Mouse (Mus musculus) embryo, embryonic 11.5 days (tissue): Measurements from ENCODE around the gene Bicd2.

Experiments
- DNase-seq: peaks from one replicate; pipeline ENCODE4 v3.0.0-alpha.2; 2012; ENCODE audit warnings: low read depth, low spot score

Gene Bicd2

DNA sequence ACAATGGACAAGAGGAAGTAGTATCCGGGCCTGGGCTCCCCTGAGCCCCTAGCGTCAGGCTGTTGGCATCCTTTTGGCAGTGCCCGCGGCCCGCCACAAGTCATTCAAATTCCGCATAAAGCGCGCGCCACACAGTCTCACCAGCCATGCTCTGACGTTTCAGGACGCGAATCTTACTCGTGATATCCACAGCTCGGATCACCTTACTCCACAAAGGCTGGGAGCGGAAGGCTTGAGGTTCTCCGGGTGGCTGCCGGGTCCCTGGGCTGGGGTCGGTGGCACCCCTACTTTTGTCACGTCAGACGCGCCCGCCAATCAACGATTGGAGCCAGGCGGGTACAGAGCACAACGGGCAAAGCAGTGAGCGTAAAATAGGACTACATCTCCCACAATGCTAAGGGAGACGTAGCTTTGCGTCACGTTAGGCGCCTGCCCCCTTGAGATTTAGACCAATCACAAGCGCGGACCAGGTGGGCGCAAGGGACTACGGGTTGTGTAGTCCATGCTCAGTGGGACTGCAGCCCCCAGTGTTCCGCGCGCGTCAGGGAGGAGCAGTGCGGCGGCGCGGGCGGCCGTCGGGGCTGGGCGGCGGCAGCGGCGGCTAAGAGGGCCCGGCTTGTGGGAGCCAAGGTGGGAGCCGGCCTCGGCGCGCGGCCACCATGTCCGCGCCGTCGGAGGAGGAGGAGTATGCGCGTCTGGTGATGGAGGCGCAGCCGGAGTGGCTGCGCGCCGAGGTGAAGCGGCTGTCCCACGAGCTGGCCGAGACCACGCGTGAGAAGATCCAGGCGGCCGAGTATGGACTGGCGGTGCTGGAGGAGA lies at the start of gene Bicd2:
Gene Bicd2, plus strand, starts transcription at position 574 of the 819 bp plus-strand sequence.
- peak; percentile 95 for DNase-seq

DNA sequence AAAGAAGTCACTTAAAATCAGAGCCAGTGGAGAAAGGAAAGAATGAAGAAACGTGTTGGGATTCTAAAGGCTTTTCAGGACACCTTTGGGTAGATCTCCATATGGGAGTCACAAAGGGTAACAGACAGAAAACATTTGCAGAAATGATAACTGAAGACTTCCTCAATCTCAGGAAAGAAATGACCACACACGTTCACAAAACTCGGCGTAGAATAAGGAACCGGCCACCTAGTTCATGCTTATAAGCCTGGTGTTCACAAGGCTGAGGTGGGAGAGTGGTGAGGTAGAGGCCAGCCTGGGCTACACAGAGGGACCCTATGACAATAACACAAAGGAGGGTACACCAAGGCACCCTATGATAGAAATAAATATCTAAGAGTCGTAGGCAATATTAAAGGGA lies 49.4 kb upstream of the Bicd2 start:
- no peak for DNase-seq

DNA sequence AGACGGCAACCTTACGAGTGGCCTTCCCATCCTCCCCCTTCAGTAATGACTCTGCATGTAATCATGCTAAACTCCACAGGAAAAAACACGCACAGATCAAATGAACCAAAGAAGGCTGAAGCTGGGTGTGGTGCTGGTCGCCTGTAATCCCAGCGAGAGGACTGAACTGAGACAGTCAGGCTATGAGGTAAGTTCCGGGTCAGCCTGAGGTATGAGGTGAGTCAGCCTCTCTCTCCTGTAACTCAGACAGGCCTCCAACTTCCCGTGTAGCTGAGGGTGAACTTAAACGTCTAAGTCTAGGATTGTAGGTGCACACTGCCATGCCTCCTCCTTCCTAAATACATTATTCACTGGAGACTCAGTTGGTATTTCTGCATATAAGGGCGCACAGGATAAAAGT lies 47.3 kb upstream of the Bicd2 start:
- DNase-seq: no peak

- no peak for DNase-seq
Measured at GRCm38 (mm10) chr13:49296270-49296669, 45.1 kb upstream of the Bicd2 start.

DNA sequence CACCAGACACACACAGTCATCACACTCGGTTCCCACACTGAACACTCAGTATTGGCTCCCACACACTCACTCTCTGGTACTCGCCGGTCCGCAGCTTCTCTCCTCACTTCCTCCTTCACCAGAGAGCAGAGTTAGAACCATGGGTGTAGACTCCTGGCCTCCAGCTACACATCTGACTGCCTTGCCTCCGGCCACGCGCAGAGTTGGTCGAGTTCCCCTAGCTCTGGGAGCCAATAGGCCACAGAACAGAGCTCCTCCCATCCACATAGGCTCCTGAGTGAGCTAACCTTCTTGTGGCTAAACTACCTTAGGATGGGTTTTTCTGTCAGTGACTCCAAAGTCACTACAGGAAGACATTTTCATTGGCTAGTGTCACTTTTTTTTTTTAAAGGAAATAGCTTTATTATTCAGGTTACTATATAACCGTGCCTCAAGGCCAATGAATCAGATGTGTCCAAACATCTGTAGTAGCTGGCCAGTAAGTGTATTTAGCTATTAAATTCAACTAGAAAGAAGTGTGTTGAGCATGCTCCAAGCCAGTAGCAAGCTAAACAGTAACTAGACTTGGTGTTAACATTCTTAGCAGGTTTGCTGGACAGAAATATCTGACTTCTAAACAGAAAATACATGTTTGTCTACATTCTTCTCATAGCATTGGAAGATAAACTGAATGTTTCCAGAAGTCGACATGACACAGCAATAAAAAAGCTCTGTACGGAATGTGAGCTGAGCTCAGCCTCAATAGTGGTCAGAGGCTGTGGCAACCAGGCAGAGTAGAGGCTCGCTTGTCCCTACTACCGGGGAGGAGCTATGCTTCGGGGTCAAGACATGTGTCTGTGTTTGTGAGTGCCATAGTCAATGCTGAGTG lies 42.6 kb upstream of the Bicd2 start:
- DNase-seq: no peak

- DNase-seq: no peak
Measured at GRCm38 (mm10) chr13:49300771-49301170, 40.6 kb upstream of the Bicd2 start.

DNA sequence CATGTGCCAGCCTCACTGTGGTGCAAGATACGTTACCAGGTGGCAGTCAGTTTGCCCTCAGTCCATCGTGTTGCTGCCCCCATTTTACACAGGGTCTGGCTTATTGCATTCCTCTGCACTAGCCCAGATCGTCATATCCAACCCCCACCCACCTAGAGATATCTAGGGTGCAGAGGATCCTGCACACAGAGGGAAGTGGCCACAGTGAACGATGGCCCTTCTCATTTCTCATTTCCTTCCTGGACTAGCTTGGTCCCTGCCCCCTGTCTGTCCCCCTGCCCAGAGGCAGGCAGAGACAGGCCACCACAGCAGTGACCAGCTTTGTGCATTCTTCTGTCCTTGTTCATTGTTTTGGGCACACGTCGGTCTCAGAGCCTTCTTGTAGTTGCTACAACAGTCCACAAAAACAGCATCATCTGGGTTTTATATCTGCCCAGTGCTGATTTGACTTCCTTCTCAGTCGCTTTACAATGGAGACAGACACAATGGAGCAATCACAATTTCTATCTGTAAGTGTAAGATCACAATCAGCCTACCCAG lies 34.5 kb upstream of the Bicd2 start:
- no peak for DNase-seq

- no peak for DNase-seq
Measured at GRCm38 (mm10) chr13:49307311-49307969, 33.9 kb upstream of the Bicd2 start.

GRCm38 (mm10) chr13:49308206-49308605 lies 33.2 kb upstream of the Bicd2 start:
- no peak for DNase-seq

- DNase-seq: no peak
Measured at GRCm38 (mm10) chr13:49308861-49309403, 32.5 kb upstream of the Bicd2 start.

GRCm38 (mm10) chr13:49309501-49309900 lies 31.9 kb upstream of the Bicd2 start:
- no peak for DNase-seq

GRCm38 (mm10) chr13:49311642-49312041 lies 29.7 kb upstream of the Bicd2 start:
- DNase-seq: no peak

DNA sequence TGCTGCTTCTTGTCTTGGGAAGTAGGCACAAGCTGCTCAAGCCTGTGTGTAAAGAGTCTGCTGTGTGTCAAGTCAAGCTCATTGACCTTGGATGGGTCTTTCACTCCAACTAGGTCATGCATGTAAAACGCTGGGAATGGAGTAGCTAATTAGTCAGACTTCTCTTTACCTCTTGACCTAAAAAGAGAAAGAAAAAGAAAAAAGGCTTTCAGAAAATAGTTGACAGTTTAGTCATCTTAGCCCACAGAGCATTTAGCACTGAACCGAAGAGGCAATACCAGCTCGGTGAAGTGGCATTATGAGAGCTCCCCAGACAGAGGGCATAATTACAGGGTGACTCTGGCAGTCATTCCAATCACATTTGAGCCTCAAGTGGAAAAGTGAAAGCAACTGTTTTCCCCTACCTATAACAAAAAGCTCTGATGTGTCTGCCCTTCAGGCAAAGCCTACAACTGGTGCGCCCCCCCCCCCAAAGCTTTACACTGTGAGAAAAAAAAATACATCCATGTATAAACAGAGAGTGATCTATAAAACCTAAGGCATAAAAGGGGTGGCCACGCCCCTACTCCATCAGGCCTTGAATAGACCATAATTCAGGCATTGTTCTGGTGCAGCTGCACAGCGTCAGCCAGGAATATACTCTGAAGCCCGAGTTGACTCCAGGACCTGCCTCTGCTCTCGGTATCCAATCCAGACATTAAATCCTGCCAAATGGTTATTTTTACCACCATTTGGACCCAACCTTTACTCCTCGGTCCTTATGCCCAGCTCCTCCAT lies 24.8 kb upstream of the Bicd2 start:
- DNase-seq: no peak

- no peak for DNase-seq
Measured at GRCm38 (mm10) chr13:49317508-49317907, 23.9 kb upstream of the Bicd2 start.

GRCm38 (mm10) chr13:49317914-49318313 lies 23.5 kb upstream of the Bicd2 start:
- DNase-seq: no peak

- no peak for DNase-seq
Measured at GRCm38 (mm10) chr13:49320040-49320439, 21.3 kb upstream of the Bicd2 start, which contains the start of gene Fgd3. Fgd3 (minus strand) TSS chr13:49320311.

- DNase-seq: no peak
Measured at GRCm38 (mm10) chr13:49320514-49320913, 20.9 kb upstream of the Bicd2 start.

GRCm38 (mm10) chr13:49321452-49321851 lies 19.9 kb upstream of the Bicd2 start:
- no peak for DNase-seq

DNA sequence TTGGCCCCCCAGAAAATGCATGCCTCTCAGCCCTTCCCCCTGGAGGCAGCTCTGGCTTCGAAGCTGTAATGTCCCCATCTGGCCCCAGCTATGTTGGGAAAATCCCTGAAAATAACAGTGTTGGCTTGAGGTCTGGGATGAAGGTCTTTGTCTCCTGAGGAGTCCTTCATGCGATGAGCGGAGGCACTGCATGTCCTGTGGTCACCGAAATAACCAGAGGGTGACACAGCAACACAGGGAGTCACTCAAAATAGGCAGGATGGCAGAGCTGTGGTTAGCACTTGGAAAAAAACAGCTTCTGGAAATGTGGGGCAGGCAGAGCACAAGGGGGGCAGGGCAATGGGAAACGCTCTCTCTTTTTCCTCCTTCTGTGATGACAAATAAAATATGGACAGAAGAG lies 19.2 kb upstream of the Bicd2 start:
- no peak for DNase-seq

- no peak for DNase-seq
Measured at GRCm38 (mm10) chr13:49322739-49323138, 18.6 kb upstream of the Bicd2 start.

DNA sequence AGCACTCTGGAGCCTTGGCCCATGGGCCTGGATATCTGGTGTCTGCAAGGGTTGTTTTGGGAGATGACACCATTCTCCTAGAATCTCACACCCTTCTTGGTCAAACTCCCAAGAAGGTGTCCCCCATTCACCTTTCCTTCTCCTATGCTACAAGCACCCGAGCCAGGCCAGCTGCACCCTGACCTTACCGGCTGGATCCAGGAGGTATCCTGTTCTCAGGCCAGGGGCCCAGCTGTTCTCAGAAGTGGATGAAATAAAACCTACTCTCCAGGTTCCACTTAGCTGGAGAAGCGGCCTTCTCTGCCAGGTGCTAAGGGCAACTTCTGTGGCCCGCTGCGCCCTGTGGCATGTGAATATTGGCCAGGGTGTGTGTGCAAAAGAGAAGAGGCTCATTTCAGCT lies 16.5 kb upstream of the Bicd2 start:
- DNase-seq: no peak
